Mouse (Mus musculus): ENCODE data around the gene Mpzl1.
A peak's percentile ranks its signal among the peaks of the same experiment; 100 is the strongest.

The Mpzl1 gene

GRCm38 (mm10) chr1:165614793-165615192 lies 19.5 kb downstream of the Mpzl1 start:
- DNase-seq (ENCODE audit: low read depth, low spot score): no peak

DNA sequence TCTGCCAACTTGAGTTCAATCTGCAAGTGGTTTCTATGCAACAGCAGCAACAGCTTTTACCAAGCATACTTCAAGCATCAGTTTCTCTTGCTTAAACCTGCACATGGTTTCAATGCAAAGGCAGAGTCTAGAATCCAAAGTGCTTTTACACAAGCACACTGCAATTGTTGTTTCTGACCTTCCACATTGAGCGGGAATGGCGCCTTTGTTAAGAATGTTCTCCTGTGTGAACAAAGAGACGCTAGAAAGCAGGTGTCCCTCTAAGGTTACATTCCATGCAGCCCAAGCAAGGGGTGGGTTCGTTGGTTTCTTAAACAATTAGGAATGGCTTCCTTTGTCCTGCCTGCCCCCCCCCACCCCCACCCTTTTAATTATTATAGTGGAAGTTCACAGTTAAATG lies 20.4 kb downstream of the Mpzl1 start:
- no peak for DNase-seq (ENCODE audit: low read depth, low spot score)

DNA sequence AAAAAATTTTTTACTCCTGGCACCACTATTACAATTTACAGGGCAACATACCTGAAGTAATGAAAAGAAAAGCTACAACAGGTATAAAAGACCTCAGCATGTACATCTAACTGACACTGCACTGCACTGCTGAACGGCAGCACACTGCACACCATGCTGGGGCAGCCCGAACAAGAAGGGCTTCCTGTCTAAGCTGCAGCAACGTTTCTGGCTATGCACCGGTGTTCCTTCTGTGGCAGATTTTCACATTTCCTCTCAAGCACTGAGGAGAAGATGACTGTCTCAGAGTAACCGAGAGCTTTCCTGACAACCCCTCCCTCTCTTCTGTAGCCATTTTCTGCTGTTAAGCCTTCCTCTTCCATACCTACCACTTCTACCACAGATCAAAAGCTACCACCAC lies 21.6 kb downstream of the Mpzl1 start:
- no peak for DNase-seq (ENCODE audit: low read depth, low spot score)

DNA sequence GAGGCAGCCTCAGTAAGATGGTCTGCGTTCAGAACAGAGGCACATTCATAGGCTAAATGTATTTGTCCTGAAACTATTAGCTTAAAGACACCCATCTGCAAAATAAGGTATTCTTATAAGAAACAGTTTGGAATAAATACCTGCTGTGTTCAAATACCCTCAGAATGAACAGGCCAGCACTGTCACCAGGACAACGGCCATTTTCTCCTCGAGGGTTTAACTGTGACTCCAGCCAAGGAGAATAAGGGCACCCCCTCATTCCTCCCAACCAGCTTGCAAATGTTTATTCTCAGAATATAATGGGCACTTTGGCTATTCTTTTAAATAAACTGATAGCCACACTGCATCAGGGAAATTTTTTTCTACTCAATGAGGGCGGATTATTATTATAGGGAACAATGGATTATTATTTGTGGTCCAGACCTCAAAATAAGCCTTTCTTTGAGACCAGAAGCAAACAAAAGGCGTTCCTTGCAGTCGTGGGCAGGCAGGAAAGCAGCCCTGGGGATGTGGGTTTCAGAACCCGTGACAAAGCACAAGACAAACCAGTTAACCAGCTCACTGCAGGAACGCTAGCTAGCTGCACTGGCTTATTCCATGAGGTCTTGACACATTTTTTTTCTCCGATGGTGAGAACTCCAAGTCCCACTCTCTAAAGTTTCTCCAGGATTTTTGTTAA lies 23.9 kb downstream of the Mpzl1 start:
- no peak for DNase-seq (ENCODE audit: low read depth, low spot score)

DNA sequence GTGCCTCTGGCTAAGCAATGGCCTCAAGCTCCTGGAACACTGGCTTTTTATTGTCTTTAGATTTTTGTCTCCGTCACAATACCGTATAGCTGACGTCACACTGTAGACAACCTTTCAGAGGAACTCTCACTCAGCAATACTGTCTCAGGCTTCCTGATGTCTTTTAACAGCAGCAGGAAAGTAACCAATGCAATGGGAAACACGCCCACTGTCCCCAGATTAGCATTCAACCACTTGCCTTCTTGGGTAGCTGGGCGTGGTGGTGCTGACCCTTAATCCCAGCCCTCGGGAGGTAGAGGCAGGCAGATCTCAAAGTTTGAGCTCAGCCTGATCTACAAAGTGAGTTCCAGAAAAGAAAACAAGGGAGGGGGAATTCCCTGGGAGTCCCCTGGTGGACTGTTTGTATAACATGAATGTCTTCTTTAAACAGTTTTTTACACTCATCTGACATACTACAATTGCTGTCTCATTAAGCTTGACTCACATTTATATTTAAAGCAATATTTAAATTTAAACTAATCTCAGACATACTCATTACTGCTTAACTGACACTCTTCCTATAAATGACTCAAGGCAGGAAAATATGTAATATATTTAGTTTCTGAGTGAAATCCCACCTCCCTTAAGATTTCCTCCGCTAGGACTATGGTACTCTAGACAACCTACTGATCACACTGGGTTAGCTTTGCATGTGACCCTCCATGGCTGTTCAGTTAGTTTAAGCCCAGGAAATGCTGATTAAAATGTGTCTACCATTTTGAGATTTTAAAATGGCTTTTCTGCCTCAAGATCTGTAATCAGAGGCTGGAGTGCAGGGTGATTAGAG lies 24.6 kb downstream of the Mpzl1 start:
- no peak for DNase-seq (ENCODE audit: low read depth, low spot score)

DNA sequence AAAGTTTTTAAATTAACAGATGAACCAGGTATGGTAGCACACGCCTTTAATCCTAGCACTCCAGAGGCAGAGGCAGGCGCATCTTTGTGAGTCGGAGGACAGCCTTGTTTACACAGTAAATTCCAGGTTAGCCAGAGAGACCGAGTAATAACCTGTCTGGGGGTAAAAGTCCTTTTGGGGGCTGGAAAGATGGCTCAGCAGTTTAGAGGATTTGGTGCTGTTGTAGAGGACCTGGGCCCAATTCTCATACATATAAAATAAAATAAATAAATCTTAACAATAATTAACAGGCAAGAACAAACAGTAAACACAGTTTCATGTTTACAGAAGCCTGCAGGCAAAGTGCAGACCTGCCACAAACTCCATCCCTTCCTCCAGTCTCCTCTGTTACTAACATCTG lies 25.4 kb downstream of the Mpzl1 start:
- no peak for DNase-seq (ENCODE audit: low read depth, low spot score)

DNA sequence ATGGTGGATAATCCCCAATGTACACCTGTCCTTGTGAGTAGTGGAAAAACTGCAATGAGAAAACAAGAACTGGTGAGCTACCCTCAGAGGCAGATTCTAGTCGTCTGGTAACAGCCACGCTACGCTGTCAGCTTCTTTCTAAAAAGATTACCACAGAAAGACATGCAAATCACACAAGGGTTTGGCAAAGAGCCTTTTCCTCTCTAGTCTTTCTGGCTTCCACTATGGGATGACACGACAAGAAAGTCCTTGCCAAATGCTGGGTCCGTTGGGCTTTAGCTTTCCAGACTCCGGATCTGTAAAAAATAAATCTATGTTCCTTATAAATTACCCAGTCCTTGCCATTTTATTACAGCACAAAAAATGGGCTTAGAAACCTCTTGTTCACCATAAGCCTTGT lies 28.6 kb downstream of the Mpzl1 start:
- DNase-seq (ENCODE audit: low read depth, low spot score): no peak

GRCm38 (mm10) chr1:165605108-165605507 lies 29.2 kb downstream of the Mpzl1 start:
- DNase-seq (ENCODE audit: low read depth, low spot score): no peak

GRCm38 (mm10) chr1:165604203-165604602 lies 30.1 kb downstream of the Mpzl1 start:
- DNase-seq (ENCODE audit: low read depth, low spot score): no peak

DNA sequence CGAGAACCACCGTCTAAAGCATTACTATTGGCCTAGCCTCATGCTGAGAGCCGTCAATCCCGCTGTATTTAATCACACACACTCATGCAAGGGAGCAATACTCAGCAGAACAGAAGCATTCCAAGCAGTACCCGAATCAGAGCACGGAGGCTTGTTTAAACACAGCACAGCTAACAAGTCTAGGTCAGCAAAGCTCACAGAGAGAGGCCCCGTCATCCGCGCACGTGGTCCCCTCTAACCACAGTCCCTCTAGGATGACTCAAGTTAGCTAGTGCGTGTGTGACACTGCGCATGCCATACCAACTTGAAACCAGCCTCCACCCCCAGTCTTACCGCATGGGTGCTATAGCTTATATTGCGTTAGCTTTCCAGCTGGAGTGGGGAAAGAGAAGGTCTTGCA lies 31.1 kb downstream of the Mpzl1 start:
- DNase-seq (ENCODE audit: low read depth, low spot score): no peak

- no peak for DNase-seq (ENCODE audit: low read depth, low spot score)
Measured at GRCm38 (mm10) chr1:165601775-165602280, 32.5 kb downstream of the Mpzl1 start.

DNA sequence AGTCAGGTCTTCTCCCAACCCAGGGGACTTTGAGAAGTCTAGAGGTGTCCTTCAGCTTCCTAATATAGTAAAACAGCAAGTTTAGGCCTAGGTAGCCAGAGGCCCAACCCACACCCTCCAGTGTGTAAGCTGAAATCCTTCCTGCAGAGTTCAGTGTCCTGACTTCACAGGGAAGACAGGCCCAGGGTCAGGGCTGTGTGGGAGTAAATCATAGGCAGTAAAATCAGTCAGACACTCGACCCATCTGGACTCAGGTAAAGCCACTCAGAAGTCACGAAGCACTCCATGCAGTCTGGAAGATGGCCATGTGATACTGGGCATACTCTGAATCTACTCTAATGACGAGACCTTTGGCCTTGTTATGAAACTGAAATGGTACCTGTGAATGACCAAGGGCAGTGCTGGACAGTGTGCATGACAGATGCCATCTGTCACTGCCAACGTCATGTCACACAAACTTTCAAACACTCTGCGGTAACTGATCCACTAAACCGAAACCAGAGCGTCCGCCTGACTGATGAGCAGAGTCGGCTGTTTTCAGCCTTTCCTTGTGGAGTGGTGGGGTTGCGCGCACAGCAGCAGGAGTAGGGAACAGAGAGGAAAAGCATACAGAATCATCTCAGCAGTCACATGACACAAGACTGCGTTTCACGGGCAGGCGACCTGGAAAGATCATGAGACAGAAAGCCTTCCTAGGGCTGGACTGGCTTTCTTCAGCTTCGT lies 39.5 kb downstream of the Mpzl1 start:
- DNase-seq (ENCODE audit: low read depth, low spot score): no peak

- DNase-seq (ENCODE audit: low read depth, low spot score): no peak
Measured at GRCm38 (mm10) chr1:165592295-165593082, 41.8 kb downstream of the Mpzl1 start.

GRCm38 (mm10) chr1:165590760-165591159 lies 43.6 kb downstream of the Mpzl1 start:
- DNase-seq (ENCODE audit: low read depth, low spot score): no peak

DNA sequence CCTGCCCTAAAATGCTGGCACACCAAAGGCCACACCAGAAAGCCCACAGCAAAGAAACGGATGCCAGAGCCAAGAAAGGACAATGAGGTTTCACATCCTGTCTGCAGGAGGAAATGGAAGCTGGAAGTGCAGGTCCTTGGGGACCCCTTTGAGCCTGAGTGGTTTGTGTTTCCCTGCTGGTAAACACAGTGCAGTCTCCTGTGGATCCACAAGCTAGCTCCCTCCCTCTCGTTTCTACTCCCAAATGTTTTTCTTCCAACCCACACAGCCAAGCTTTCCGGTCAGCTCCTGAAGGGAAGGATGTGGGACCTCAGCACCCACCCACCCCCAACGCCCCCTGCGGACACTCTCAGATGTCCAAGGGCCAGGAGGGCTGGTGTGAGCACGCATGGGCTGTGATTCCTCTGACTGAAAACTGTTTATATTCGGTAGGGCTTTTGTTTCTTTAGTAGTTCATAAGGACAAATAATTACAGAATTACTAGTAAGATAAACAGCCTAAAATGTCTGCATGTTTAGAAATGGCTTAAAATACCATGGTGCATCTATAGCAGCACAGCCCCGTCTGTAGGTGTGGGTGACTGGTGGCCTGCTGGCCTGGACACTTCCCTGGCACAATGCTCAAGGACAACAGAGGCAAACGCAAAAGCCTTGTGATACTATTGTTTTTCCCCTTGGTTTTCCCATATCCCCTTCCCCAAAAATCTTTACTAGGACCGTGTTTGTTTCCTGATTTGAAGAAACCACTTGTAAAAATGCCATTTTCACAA lies 44.9 kb downstream of the Mpzl1 start:
- DNase-seq (ENCODE audit: low read depth, low spot score): peak; percentile 19

- no peak for DNase-seq (ENCODE audit: low read depth, low spot score)
Measured at GRCm38 (mm10) chr1:165587845-165588244, 46.5 kb downstream of the Mpzl1 start.

DNA sequence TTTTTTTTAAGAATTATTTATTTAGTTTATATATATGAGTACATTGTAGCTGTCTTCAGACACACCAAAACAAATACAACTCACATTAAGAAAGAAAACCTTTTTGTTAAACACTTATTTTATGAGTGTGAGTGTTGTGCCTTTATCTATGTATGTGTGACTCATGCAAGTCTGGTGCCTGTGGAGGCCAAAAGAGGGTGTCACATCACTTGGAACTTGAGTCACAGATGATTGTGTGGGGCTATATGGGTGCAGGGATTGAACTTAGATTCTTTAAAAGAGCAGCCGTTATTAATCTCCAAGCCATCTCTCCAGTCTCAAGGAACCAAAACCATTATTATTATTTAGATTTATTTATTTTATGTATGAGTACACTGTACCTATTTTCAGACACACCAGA lies 48.0 kb downstream of the Mpzl1 start:
- DNase-seq (ENCODE audit: low read depth, low spot score): no peak

- DNase-seq (ENCODE audit: low read depth, low spot score): no peak
Measured at GRCm38 (mm10) chr1:165585389-165586104, 48.8 kb downstream of the Mpzl1 start.

DNA sequence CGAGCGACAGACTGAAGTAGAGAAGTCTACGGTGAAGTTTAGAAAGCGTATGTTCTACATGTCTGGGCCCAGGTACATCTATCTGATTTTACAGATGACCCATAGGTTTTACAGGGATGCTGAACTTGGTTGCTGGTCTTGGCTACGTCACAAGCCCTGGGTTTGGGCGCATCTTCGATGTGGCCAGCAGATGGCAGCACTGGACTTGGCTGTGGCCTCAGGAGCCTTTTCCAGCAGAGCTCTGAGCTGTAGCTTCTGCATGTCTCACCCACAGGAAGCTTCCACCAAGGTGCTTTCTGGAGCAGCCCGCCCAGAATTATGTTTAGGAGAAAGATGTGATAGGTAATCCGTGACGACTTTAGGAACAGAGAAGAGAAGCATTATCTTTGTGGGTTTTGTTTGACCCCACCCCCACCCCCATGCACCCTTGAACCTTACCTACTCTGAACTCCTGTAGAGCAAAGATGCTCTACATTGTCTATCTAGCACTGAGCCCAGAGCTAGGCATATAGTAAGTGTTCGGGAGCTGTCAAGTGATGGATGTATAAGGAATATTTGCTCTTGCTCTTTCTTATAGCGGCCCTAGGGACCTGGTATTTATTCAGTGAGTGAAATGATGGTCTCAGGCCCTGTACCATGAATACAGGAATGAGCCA lies 50.7 kb downstream of the Mpzl1 start:
- DNase-seq (ENCODE audit: low read depth, low spot score): peak; percentile 78

GRCm38 (mm10) chr1:165581255-165581654 lies 53.1 kb downstream of the Mpzl1 start:
- DNase-seq (ENCODE audit: low read depth, low spot score): no peak
